Comparison of ENCODE assay signal across 8 mouse cellular contexts in the genomic region with DNA sequence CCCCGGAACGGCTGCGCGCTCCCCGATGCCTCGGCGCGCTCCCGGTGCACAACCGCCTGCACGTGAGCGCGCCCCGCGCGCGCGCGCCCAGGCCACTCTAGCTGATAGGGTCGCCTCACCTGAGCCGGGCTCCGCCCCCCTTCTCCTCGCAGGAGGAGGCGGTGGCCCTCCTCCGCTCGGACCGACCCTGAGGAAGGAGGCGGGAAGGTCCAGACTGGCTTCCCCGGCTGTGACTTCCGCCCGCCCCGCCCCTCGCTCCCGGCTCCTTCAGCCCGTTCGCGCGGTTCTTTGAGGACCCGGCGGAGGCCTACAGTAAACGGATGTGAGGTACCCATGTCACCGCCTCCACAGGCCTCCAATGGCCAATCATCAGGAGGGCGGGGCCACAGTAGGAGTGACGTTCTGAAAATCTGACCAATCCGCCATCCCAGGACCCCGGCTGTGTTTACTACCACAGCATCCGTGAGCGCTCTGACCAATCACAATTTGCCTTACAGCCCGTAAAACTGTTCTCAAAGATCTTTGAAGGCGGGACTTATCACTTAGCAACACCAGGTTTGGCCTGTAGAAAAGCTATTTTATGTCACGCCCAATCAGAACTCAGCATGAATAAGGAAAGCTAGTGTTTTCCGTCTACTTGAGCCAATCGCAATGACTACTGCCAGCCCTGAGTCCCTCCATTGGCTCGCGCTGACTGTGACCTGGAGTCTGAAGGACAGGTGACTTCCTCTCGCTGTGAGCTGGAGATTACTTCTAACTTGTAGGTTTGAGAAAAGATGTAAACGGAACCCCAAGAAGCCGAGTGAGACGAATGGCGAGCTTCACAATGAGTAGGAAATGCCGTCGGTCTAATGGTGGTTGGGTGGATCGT. TPM values are rescaled to one million over a fixed set of nuclear protein-coding genes. Genes with fewer than 3 reads are reported as not detected.
DNase-seq lines count a peak whose midpoint lies in the region; ATAC-seq lines count a peak whose summit lies in the region.

Zbtb5 (minus strand) TSS at position 308 of the 871 bp plus-strand sequence.

- no peaks in the 10 kb centered on the region for H3K36me3 ChIP-seq in heart, embryonic 13.5 days
- no peaks in the 10 kb centered on the region for H3K36me3 ChIP-seq in liver, embryonic 12.5 days
- H3K36me3 ChIP-seq in stomach, embryonic 15.5 days = no peaks in the 10 kb centered on the region

- H3K9ac ChIP-seq in heart, embryonic 13.5 days = peak within 1 kb of the TSS; percentile 95
- H3K9ac ChIP-seq in liver, embryonic 12.5 days = peak within 1 kb of the TSS; percentile 95
- peak within 1 kb of the TSS; percentile 70 for H3K9ac ChIP-seq in stomach, embryonic 15.5 days

- peak within 1 kb of the TSS; percentile 92 for H3K4me2 ChIP-seq in heart, embryonic 13.5 days
- H3K4me2 ChIP-seq in liver, embryonic 12.5 days = peak within 1 kb of the TSS; percentile 89
- peak within 1 kb of the TSS; percentile 70 for H3K4me2 ChIP-seq in stomach, embryonic 15.5 days

- peak within 1 kb of the TSS; percentile 88 for H3K27ac ChIP-seq in brown adipose tissue, adult 24 weeks (replicated peaks; ENCODE audit: low read depth, low read length)
- peak within 1 kb of the TSS; percentile 98 for H3K27ac ChIP-seq in heart, embryonic 13.5 days (replicated peaks)
- H3K27ac ChIP-seq in liver, embryonic 12.5 days = peak within 1 kb of the TSS; percentile 99
- peak within 1 kb of the TSS; percentile 96 for H3K27ac ChIP-seq in stomach, embryonic 15.5 days

- peak; percentile 97 for ATAC-seq in heart, embryonic 13.5 days (ENCODE audit: extremely low read depth, insufficient number of reproducible peaks, low FRiP score, low TSS enrichment)
- ATAC-seq in liver, embryonic 12.5 days = peak; percentile 96
- ATAC-seq in stomach, embryonic 15.5 days (ENCODE audit: insufficient read depth, low FRiP score, low read depth) = peak; percentile 98

- WGBS in heart, embryonic 13.5 days = under 1% methylated on average over 62 of the region's 63 CpGs
- under 1% methylated on average over 62 of the region's 63 CpGs for WGBS in liver, embryonic 12.5 days (ENCODE audit: insufficient replicate concordance)
- WGBS in stomach, embryonic 15.5 days = under 1% methylated on average over 57 of the region's 63 CpGs

- peak within 1 kb of the TSS; percentile 84 for H3K4me3 ChIP-seq in brown adipose tissue, adult 24 weeks (ENCODE audit: insufficient read depth, low read depth, low read length)
- peak within 1 kb of the TSS; percentile 92 for H3K4me3 ChIP-seq in heart, embryonic 13.5 days
- H3K4me3 ChIP-seq in liver, embryonic 12.5 days = peak within 1 kb of the TSS; percentile 92
- peak within 1 kb of the TSS; percentile 68 for H3K4me3 ChIP-seq in stomach, embryonic 15.5 days (replicated peaks)

- DNase-seq in CD4-positive, CD25-positive, alpha-beta regulatory T cell, adult 2 months (ENCODE audit: low read depth, low spot score) = peak; percentile 100
- peak; percentile 100 for DNase-seq in fat pad, adult 2 months (ENCODE audit: extremely low read depth, low read depth, low spot score)
- peak; percentile 99 for DNase-seq in kidney, postnatal 10 days
- DNase-seq in natural killer cell, adult 2 months (ENCODE audit: low spot score in 2 of 2) = peak; percentile 100

- H3K9me3 ChIP-seq in heart, embryonic 13.5 days = no peaks in the 10 kb centered on the region
- no peaks in the 10 kb centered on the region for H3K9me3 ChIP-seq in liver, embryonic 12.5 days (replicated peaks)
- no peaks in the 10 kb centered on the region for H3K9me3 ChIP-seq in stomach, embryonic 15.5 days

- H3K27me3 ChIP-seq in heart, embryonic 13.5 days (replicated peaks) = no peaks in the 10 kb centered on the region
- no peaks in the 10 kb centered on the region for H3K27me3 ChIP-seq in liver, embryonic 12.5 days (replicated peaks)
- H3K27me3 ChIP-seq in stomach, embryonic 15.5 days (replicated peaks) = no peaks in the 10 kb centered on the region

- peaks cover 2% of the 10 kb centered on the region for H3K4me1 ChIP-seq in brown adipose tissue, adult 24 weeks (ENCODE audit: control insufficient read depth, insufficient read depth, insufficient read length, low read length)
- peaks cover 24% of the 10 kb centered on the region for H3K4me1 ChIP-seq in heart, embryonic 13.5 days
- peaks cover 40% of the 10 kb centered on the region for H3K4me1 ChIP-seq in liver, embryonic 12.5 days
- peaks cover 17% of the 10 kb centered on the region for H3K4me1 ChIP-seq in stomach, embryonic 15.5 days

RNA-seq across cellular contexts. Expression of gene Zbtb5, which starts in this region (rescaled TPM):
- polyA plus RNA-seq in brown adipose tissue, adult 24 weeks (2012; ENCODE audit: insufficient read depth, insufficient read length, missing spikeins) = 4.0 and 5.0 TPM in 2 replicates
- 14.9 and 15.4 TPM in 2 replicates for polyA plus RNA-seq in heart, embryonic 13.5 days (2015; fragmentation: Nextera tagmentation; extraction: Ambion mirVana)
- polyA plus RNA-seq in liver, embryonic 12.5 days (2016; fragmentation: Nextera tagmentation; extraction: Ambion mirVana) = 8.3 TPM in 2 replicates
- polyA plus RNA-seq in stomach, embryonic 15.5 days (2015; fragmentation: Nextera tagmentation; extraction: Ambion mirVana) = 17.6 and 20.1 TPM in 2 replicates

Comparison
In these comparisons a context has a peak if more than half of its experiments do, and no peak if none do; other contexts are left out.
1. Peak in every context shown above with its lines: DNase-seq, ATAC-seq, H3K4me3 ChIP-seq and H3K27ac ChIP-seq.